Mouse (Mus musculus): ENCODE measurements at regions not wholly inside any gene's neighbourhood (a gene's known extent, or its start where the extent isn't known, plus 50 kb on each side); places are given as distances from the start of the nearest gene placed in this dataset.
"Not testable (repeated sequence)": the region's sequence is repeated elsewhere in the genome, so short reads cannot be mapped to it uniquely, and the experiment has no call there.

DNA sequence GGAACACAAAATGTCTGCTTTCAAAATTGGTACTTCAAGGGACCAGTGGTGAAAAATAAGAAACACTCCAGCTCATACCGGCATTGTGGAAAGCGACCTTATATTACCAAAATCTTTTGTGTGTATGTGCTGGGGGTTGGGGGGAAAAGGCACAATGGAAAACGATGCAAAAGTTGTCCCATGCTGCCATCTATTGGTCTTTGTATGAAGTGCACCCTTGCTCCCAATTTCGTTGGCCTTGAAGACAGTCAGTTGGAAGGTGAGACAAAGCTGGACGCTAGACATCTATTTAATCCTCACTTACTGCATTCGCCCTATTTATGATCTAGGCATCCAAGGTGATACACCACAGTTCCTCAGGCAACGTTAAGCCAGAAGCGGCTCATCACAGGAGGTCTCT is 186.6 kb downstream of the BC048507 start:
- not testable (repeated sequence) for H3K4me3 ChIP-seq (ENCODE audit: low read length); H3K9me3 ChIP-seq (ENCODE audit: low read length); ATAC-seq; H3K9ac ChIP-seq (replicated peaks; ENCODE audit: low read length); DNase-seq (ENCODE audit: low spot score); H3K36me3 ChIP-seq (ENCODE audit: insufficient read depth, low read length); H3K27me3 ChIP-seq (ENCODE audit: insufficient read depth, low read length); H3K4me2 ChIP-seq (ENCODE audit: low read depth, low read length); H3K27ac ChIP-seq; H3K4me1 ChIP-seq (ENCODE audit: insufficient read depth, low read length)
- WGBS, result 26% methylated on average over 8 of the region's 8 CpGs
- TF ChIP-seq CTCF (IDR thresholded peaks at IDR 0.05; ENCODE audit: low read depth), result peak; percentile 7; the same call in 1 of the 2 replicates

DNA sequence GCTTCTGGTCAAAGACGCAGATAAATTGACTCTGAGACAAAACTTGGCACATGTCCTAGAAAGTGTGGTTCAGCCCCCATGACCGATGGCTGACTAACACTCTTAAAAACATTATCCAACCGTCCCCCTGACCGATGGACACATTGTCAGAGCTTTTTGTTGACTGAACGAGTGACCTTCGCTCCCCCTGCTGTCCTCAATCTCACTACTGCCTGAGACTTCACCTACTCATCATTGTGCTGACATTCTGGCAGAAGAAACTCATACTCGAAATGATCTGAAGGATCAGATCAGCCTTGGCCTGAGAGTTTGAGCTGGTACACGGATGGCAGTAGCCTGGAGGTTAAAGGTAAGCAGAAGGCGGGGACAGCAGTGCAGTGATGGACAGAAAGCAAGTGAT is 230.2 kb downstream of the BC048507 start:
- H3K36me3 ChIP-seq (ENCODE audit: insufficient read depth, low read length); H3K9me3 ChIP-seq (ENCODE audit: low read length); H3K4me1 ChIP-seq (ENCODE audit: insufficient read depth, low read length); H3K4me3 ChIP-seq (ENCODE audit: low read length); H3K4me2 ChIP-seq (ENCODE audit: low read depth, low read length); H3K27ac ChIP-seq; DNase-seq (ENCODE audit: low spot score); H3K27me3 ChIP-seq (ENCODE audit: insufficient read depth, low read length); ATAC-seq; H3K9ac ChIP-seq (replicated peaks; ENCODE audit: low read length): not testable (repeated sequence)
- 88% methylated on average over 6 of the region's 9 CpGs for WGBS

DNA sequence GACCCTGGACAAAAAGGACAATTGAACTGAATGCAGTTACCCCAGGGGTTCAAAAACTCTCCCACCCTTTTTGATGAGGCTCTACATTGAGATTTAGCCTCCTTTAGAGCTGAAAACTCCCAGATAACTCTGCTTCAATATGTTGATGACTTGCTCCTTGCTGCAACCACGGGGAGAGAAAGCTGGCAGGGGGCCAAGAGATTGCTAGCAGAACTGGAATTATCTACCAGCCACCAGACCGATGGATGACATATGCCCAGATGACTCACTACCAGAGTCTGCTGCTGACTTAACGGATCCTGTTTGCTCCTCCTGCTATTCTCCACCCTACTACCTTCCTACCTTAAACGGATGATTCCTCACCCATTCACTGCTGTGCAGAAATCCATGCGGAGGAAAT is 253.7 kb downstream of the BC048507 start:
- H3K9ac ChIP-seq (replicated peaks; ENCODE audit: low read length); H3K36me3 ChIP-seq (ENCODE audit: insufficient read depth, low read length); H3K4me3 ChIP-seq (ENCODE audit: low read length); H3K4me2 ChIP-seq (ENCODE audit: low read depth, low read length); H3K4me1 ChIP-seq (ENCODE audit: insufficient read depth, low read length); H3K9me3 ChIP-seq (ENCODE audit: low read length); H3K27me3 ChIP-seq (ENCODE audit: insufficient read depth, low read length); ATAC-seq; H3K27ac ChIP-seq; DNase-seq (ENCODE audit: low spot score): not testable (repeated sequence)
- whole genome bisulfite sequencing, result 82% methylated on average over 5 of the region's 5 CpGs

All from hindbrain, postnatal 0 days (tissue).